Mouse (Mus musculus): ENCODE data around the gene Gcc1. TPM values are rescaled to one million over a fixed set of nuclear protein-coding genes. Genes with fewer than 3 reads are reported as not detected.
A peak's percentile ranks its signal among the peaks of the same experiment; 100 is the strongest.

The Gcc1 gene
- polyA plus RNA-seq (2011; ENCODE audit: insufficient read depth, insufficient read length, low replicate concordance, missing spikeins): 6.8 and 7.0 TPM in 2 replicates

GRCm38 (mm10) chr6:28428290-28428689 is at the start of gene Gcc1:
Gcc1 (minus strand) TSS chr6:28428390.
- H3K4me3 ChIP-seq (replicated peaks; ENCODE audit: control insufficient read depth, low read depth, low read length): no peak within 1 kb of the TSS
- no peaks in the 10 kb centered on the region; the same call in 1 of the 2 replicates for H3K4me1 ChIP-seq (ENCODE audit: control insufficient read depth, insufficient read depth, low read length)
- no peak within 1 kb of the TSS for H3K27ac ChIP-seq (ENCODE audit: control insufficient read depth, insufficient read depth, low read depth, low read length, poor library complexity)
- WGBS: 82% methylated on average over 3 of the region's 3 CpGs
- TF ChIP-seq POLR2A (IDR thresholded peaks at IDR 0.05; ENCODE audit: borderline replicate concordance, control insufficient read depth, low read depth, low read length) (no peak), CTCF (IDR thresholded peaks at IDR 0.05; ENCODE audit: control insufficient read depth, insufficient read depth, low read length) (no peak)

GRCm38 (mm10) chr6:28474839-28475238 is 46.6 kb upstream of the Gcc1 start, which contains the start of gene Snd1:
Snd1 (plus strand) TSS chr6:28475139.
- 84% methylated on average over 5 of the region's 5 CpGs for WGBS
- Histone ChIP-seq H3K4me3 (replicated peaks; ENCODE audit: control insufficient read depth, low read depth, low read length) (no peak within 1 kb of the TSS), H3K27ac (ENCODE audit: control insufficient read depth, insufficient read depth, low read depth, low read length, poor library complexity) (no peak within 1 kb of the TSS), H3K4me1 (ENCODE audit: control insufficient read depth, insufficient read depth, low read length) (no peaks in the 10 kb centered on the region)
- TF ChIP-seq CTCF (IDR thresholded peaks at IDR 0.05; ENCODE audit: control insufficient read depth, insufficient read depth, low read length) (no peak), POLR2A (IDR thresholded peaks at IDR 0.05; ENCODE audit: borderline replicate concordance, control insufficient read depth, low read depth, low read length) (no peak)

GRCm38 (mm10) chr6:28474211-28474610 is 46.0 kb upstream of the Gcc1 start:
- no peak overlapping the region for H3K4me3 ChIP-seq (replicated peaks; ENCODE audit: control insufficient read depth, low read depth, low read length)
- TF ChIP-seq CTCF (IDR thresholded peaks at IDR 0.05; ENCODE audit: control insufficient read depth, insufficient read depth, low read length) (no peak), POLR2A (IDR thresholded peaks at IDR 0.05; ENCODE audit: borderline replicate concordance, control insufficient read depth, low read depth, low read length) (no peak)
- H3K4me1 ChIP-seq (ENCODE audit: control insufficient read depth, insufficient read depth, low read length): no peaks in the 10 kb centered on the region
- H3K27ac ChIP-seq (ENCODE audit: control insufficient read depth, insufficient read depth, low read depth, low read length, poor library complexity): no peak overlapping the region
- WGBS: 84% methylated on average over 4 of the region's 4 CpGs

- H3K27ac ChIP-seq (ENCODE audit: control insufficient read depth, insufficient read depth, low read depth, low read length, poor library complexity): no peak overlapping the region
- H3K4me3 ChIP-seq (replicated peaks; ENCODE audit: control insufficient read depth, low read depth, low read length): no peak overlapping the region
- TF ChIP-seq POLR2A (IDR thresholded peaks at IDR 0.05; ENCODE audit: borderline replicate concordance, control insufficient read depth, low read depth, low read length) (no peak), CTCF (IDR thresholded peaks at IDR 0.05; ENCODE audit: control insufficient read depth, insufficient read depth, low read length) (no peak)
- 87% methylated on average over 9 of the region's 9 CpGs for WGBS
- no peaks in the 10 kb centered on the region for H3K4me1 ChIP-seq (ENCODE audit: control insufficient read depth, insufficient read depth, low read length)
Measured at GRCm38 (mm10) chr6:28471284-28472035, 43.3 kb upstream of the Gcc1 start.

GRCm38 (mm10) chr6:28470621-28471020 is 42.4 kb upstream of the Gcc1 start:
- no peaks in the 10 kb centered on the region for H3K4me1 ChIP-seq (ENCODE audit: control insufficient read depth, insufficient read depth, low read length)
- 74% methylated on average over 5 of the region's 5 CpGs for WGBS
- no peak overlapping the region for H3K27ac ChIP-seq (ENCODE audit: control insufficient read depth, insufficient read depth, low read depth, low read length, poor library complexity)
- TF ChIP-seq POLR2A (IDR thresholded peaks at IDR 0.05; ENCODE audit: borderline replicate concordance, control insufficient read depth, low read depth, low read length) (no peak), CTCF (IDR thresholded peaks at IDR 0.05; ENCODE audit: control insufficient read depth, insufficient read depth, low read length) (no peak)
- no peak overlapping the region for H3K4me3 ChIP-seq (replicated peaks; ENCODE audit: control insufficient read depth, low read depth, low read length)

- TF ChIP-seq POLR2A (IDR thresholded peaks at IDR 0.05; ENCODE audit: borderline replicate concordance, control insufficient read depth, low read depth, low read length): no peak
- TF ChIP-seq CTCF (IDR thresholded peaks at IDR 0.05; ENCODE audit: control insufficient read depth, insufficient read depth, low read length): no peak
- Histone ChIP-seq H3K4me1 (ENCODE audit: control insufficient read depth, insufficient read depth, low read length) (no peaks in the 10 kb centered on the region), H3K4me3 (replicated peaks; ENCODE audit: control insufficient read depth, low read depth, low read length) (no peak overlapping the region), H3K27ac (ENCODE audit: control insufficient read depth, insufficient read depth, low read depth, low read length, poor library complexity) (no peak overlapping the region)
- WGBS: 79% methylated on average over 4 of the region's 4 CpGs
Measured at GRCm38 (mm10) chr6:28470017-28470602, 41.9 kb upstream of the Gcc1 start.

GRCm38 (mm10) chr6:28464630-28465029 is 36.4 kb upstream of the Gcc1 start:
- H3K27ac ChIP-seq (ENCODE audit: control insufficient read depth, insufficient read depth, low read depth, low read length, poor library complexity): no peak overlapping the region
- WGBS: 77% methylated on average over 6 of the region's 6 CpGs
- TF ChIP-seq POLR2A (IDR thresholded peaks at IDR 0.05; ENCODE audit: borderline replicate concordance, control insufficient read depth, low read depth, low read length) (no peak), CTCF (IDR thresholded peaks at IDR 0.05; ENCODE audit: control insufficient read depth, insufficient read depth, low read length) (no peak)
- no peak overlapping the region for H3K4me3 ChIP-seq (replicated peaks; ENCODE audit: control insufficient read depth, low read depth, low read length)
- H3K4me1 ChIP-seq (ENCODE audit: control insufficient read depth, insufficient read depth, low read length): no peaks in the 10 kb centered on the region

- no peak overlapping the region for H3K27ac ChIP-seq (ENCODE audit: control insufficient read depth, insufficient read depth, low read depth, low read length, poor library complexity)
- 6% methylated on average over 5 of the region's 5 CpGs for WGBS
Measured at GRCm38 (mm10) chr6:28460534-28460933, 32.3 kb upstream of the Gcc1 start.

More at GRCm38 (mm10) chr6:28460534-28460933, 32.3 kb upstream of the Gcc1 start:
- H3K4me3 ChIP-seq (replicated peaks; ENCODE audit: control insufficient read depth, low read depth, low read length): no peak overlapping the region
- no peak for TF ChIP-seq POLR2A (IDR thresholded peaks at IDR 0.05; ENCODE audit: borderline replicate concordance, control insufficient read depth, low read depth, low read length)
- peak; percentile 55; the same call in 1 of the 2 replicates for TF ChIP-seq CTCF (IDR thresholded peaks at IDR 0.05; ENCODE audit: control insufficient read depth, insufficient read depth, low read length)
- peaks cover 3% of the 10 kb centered on the region for H3K4me1 ChIP-seq (ENCODE audit: control insufficient read depth, insufficient read depth, low read length)

Data from bone marrow, adult 2 months (tissue).